Mouse (Mus musculus) heart, postnatal 0 days (tissue): ENCODE results near the gene St6galnac6.

ENCODE experiments used
- CTCF ChIP-seq: IDR thresholded peaks from 2 replicates; pipeline ENCODE4 v1.5.1; 2016; ENCODE audit warnings: antibody characterized with exemption, control low read depth, low read depth
- EP300 ChIP-seq: IDR thresholded peaks from 2 replicates; pipeline ENCODE4 v1.6.1; 2016; ENCODE audit warnings: antibody characterized with exemption, low read depth

DNA sequence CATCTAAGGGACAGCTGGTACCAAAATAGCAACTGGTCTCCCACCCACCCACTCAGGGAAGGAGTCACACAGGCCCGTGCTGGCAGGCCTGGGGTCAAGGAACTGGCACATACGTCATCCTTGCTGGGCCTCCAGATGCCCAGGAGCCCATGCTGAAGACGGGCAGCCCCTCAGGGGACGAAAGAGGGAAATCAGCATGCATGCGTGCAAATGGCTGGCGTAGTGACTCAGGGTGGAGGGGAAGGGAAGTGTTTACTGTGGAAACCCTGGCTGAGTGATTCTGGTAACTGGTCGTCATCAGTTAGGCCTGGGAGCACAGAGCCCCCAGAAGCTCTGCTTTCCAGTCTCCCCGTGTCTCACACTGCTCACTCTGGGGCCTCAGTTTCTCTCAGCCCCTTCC lies 65.8 kb downstream of the St6galnac6 start:
- TF ChIP-seq CTCF (no peak), EP300 (no peak)
